Mouse (Mus musculus) olfactory bulb, adult 2 months (tissue): Measurements from ENCODE around the gene Snx6. TPM values are rescaled to one million over a fixed set of nuclear protein-coding genes. Genes with fewer than 3 reads are reported as not detected.
"Not testable (repeated sequence)": the region's sequence is repeated elsewhere in the genome, so short reads cannot be mapped to it uniquely, and the experiment has no call there.

ENCODE experiments used
- H3K27ac ChIP-seq: fragments of 200-500 bp; 2 replicates; pipeline ENCODE4 v1.5.1; 2012; ENCODE audit warnings: low read depth, low read length; ENCODE audit not compliant: insufficient read depth
- H3K4me1 ChIP-seq: fragments of 200-500 bp; 2 replicates; pipeline ENCODE4 v1.6.1; 2012; ENCODE audit warnings: low read length; ENCODE audit not compliant: control insufficient read depth, insufficient read depth
- H3K4me3 ChIP-seq: fragments of 200-500 bp; 2 replicates; pipeline ENCODE4 v1.5.1; 2012; ENCODE audit warnings: mild to moderate bottlenecking, low read depth, low read length, moderate library complexity; ENCODE audit not compliant: insufficient read depth
- CTCF ChIP-seq: fragments of 200-500 bp; IDR thresholded peaks from 2 replicates; pipeline ENCODE4 v1.5.1; 2012; ENCODE audit warnings: low read depth, mild to moderate bottlenecking, low read length, moderate library complexity; ENCODE audit not compliant: insufficient read depth
- POLR2A ChIP-seq: fragments of 200-500 bp; IDR thresholded peaks from 2 replicates; pipeline ENCODE4 v1.6.1; 2012; ENCODE audit warnings: mild to moderate bottlenecking, low read depth, low read length, moderate library complexity; ENCODE audit not compliant: insufficient read depth
- WGBS: fragments of 180-500 bp; shearing (Covaris S2); methylation state at CpG from one replicate; pipeline ENCODE4 v1.1.7; 2018; 5-methylcytosine and 5-hydroxymethylcytosine counted together
- polyA plus RNA-seq: library from polyadenylated mRNA; stranded (reverse); fragments of >200 nt; gene quantifications from 2 replicates; pipeline ENCODE4 v1.2.4, GENCODE M21; 2012; ENCODE audit warnings: low replicate concordance; ENCODE audit not compliant: missing spikeins, insufficient read depth, insufficient read length

Snx6 gene
- polyA plus RNA-seq = not detected in 2 replicates

DNA sequence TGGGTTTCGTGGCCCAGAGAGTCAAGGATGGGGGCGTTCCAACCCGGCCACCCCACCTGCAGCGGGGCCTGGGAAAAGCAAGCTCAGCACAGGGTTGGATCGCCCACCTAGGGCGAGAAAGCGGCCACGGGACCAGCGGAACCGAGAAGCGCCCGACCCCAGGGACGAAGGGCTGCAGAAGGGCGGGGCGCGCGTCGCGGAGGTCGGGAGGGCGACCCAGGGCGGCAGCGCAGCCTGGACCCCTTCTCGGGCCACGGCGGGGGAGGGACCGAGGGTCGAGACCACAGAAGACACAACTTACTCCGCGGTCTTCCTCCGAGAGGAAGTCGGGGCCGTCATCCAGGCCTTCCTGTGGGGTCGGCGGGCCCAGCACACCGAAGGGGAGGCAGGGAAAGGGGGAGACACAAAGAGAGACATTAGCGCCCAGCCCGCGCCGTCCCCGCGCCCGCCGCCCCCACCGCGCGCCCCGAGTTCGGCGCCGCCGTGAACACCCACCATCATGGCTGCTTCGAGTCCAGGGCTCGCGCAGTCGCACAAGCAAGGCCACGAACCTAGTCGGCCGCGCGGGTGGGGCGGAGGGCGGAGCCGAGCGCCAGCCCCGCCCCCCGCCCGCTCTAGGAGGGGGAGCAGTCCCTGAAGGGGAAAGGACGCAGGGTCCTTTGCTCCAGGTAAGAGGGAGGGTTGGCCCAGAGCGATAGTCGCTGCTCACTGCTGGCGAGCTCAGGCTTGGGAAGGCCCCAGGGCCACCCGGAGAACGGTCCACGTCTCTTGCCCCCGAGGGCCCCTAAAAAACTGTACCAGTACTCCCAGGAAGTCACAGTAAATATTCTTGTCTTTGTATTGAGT lies at the start of gene Snx6:
Gene Snx6, minus strand, starts transcription at position 551 of the 846 bp plus-strand sequence.
- TF ChIP-seq POLR2A (peak; percentile 60; the same call in 1 of the 2 replicates), CTCF (no peak)
- Histone ChIP-seq H3K4me3 (peak within 1 kb of the TSS; percentile 63), H3K4me1 (peaks cover 7% of the 10 kb centered on the region), H3K27ac (peak within 1 kb of the TSS; percentile 86)
- under 1% methylated on average over 76 of the region's 76 CpGs for WGBS

DNA sequence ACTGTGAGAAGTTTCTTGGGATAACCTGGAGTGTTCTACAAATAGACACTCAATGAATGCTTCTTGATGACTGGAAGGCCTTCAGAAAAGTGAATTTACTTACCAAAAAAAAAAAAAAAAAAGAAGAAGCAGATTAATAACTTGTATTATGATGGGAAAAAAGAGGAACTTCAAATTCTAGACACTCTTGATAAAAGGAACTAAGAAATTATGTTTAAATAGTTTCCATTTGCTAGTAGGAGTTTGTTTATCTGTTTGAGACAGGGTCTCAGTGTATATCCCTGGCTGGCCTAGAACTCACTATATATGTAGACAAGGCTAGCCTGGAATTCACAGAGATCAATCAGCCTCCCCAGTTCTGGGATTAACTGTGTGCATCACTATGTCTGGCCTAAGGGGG lies 48.9 kb upstream of the Snx6 start:
- Histone ChIP-seq H3K27ac (no peak overlapping the region), H3K4me3 (no peak overlapping the region), H3K4me1 (no peaks in the 10 kb centered on the region)
- TF ChIP-seq POLR2A (no peak), CTCF (no peak)

DNA sequence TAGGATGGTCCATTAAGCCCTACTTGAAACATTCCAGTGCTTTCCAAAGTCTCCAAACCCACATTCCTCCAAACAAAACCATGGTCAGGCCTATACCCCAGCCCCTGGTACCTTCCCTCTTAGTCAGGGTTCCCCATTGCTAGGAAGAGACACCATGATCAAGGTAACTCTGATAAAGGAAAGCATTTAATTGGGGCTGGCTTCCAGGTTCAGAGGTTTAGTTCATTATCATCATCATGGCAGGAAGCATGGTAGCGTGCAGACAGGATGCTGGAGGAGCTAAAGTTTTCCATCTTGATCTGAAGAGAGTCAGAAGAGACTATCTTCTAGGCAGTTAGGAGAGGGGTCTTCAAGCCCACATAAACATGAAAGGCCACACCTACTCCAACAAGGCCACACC lies 46.1 kb upstream of the Snx6 start:
- H3K27ac ChIP-seq = no peak overlapping the region
- TF ChIP-seq CTCF (no peak), POLR2A (no peak)
- no peak overlapping the region for H3K4me3 ChIP-seq
- H3K4me1 ChIP-seq = peaks cover under 1% of the 10 kb centered on the region; the same call in 1 of the 2 replicates
- WGBS = 100% methylated on average over 1 of the region's 1 CpGs

DNA sequence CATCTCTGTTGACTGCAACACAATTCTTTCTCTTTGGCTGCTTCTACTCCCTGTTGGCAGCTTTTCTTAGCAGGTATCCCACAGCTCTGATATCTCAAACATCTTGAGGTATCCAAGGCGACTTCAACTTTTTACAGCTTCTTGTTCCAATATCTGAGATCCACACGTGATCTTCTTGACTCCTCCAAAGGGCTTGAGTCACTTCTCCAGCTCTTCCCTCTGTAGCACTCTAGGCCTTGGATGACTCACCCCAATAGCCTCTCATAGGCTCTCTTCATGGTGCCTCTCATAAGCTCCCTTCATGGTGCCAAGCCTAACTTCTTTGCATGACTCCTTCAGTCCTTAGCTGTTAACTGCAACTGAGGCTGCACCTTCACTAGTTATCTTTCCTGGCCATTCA lies 44.3 kb upstream of the Snx6 start:
- H3K4me3 ChIP-seq = no peak overlapping the region
- 62% methylated on average over 2 of the region's 2 CpGs for WGBS

DNA sequence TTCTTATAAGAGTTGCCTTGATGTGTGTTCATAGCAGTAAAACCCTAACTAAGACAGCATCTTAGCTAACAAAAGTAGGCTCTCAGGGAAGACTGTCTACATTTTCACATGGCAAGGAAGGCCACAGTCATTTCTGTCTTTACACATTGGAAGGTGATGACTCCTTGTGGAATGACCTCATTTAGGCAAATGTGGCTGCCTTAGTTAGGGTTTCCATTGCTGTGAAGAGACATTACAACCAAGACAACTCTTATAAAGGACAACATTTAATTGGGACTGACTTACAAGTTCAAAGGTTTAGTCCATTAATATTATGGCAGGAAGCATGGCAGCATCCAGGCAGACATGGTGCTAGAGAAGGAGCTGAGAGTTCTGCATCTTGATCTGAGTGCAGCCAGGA lies 43.4 kb upstream of the Snx6 start:
- TF ChIP-seq CTCF = no peak
- no peak for TF ChIP-seq POLR2A
- H3K4me1 ChIP-seq = peaks cover 7% of the 10 kb centered on the region
- no peak overlapping the region for H3K4me3 ChIP-seq

More for the DNA sequence above, 44.3 kb upstream of the Snx6 start:
- Histone ChIP-seq H3K4me1 (peaks cover 5% of the 10 kb centered on the region; the same call in 1 of the 2 replicates), H3K27ac (no peak overlapping the region)
- no peak for TF ChIP-seq CTCF
- TF ChIP-seq POLR2A = no peak

DNA sequence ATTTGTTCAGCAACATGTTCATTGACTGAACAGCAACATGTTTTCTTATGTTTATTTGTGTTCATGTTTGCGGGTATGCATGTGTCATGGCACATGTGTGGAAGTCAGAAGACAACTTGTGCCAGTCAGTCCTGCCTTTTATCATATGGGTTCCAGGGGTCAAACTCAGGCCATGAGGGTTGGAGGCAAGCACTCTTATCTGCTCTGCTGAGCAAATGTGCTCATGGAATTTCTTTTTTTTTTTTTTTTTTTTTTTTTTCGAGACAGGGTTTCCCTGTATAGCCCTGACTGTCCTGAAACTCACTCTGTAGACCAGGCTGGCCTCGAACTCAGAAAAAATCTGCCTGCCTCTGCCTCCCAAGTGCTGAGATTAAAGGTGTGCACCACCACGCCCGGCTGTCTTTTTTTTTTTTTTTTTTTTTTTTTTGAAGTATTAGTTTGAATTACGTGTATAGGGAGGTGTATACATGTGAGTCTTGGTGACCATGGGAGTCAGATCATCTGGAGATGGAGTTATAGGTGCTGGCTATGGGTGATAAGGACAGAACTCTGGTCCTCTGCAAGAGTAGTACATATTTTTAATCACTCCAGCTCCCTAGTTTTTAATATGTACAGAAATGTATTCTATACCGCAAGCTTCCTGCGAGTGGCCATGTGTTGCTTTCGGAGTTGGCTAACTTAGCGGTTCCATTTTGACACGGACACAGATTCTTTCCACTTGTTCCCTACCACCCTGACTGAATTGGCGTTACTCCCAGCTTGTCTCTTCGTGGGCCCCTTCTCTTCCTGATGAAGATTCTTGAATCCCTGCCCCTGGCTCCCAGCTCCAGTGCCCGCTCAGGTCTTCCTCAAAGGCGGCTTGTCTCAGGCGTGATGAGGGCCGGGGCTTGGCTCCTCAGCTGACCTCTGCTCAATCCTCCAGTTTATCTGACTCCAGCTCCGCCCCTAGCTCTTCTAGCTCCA lies 40.4 kb upstream of the Snx6 start:
- Histone ChIP-seq H3K4me1 (peaks cover 8% of the 10 kb centered on the region), H3K4me3 (no peak overlapping the region), H3K27ac (peak overlapping the region; percentile 80)
- WGBS = 80% methylated on average over 18 of the region's 18 CpGs
- TF ChIP-seq POLR2A (no peak), CTCF (no peak)

More for the DNA sequence above, 43.4 kb upstream of the Snx6 start:
- H3K27ac ChIP-seq = no peak overlapping the region

DNA sequence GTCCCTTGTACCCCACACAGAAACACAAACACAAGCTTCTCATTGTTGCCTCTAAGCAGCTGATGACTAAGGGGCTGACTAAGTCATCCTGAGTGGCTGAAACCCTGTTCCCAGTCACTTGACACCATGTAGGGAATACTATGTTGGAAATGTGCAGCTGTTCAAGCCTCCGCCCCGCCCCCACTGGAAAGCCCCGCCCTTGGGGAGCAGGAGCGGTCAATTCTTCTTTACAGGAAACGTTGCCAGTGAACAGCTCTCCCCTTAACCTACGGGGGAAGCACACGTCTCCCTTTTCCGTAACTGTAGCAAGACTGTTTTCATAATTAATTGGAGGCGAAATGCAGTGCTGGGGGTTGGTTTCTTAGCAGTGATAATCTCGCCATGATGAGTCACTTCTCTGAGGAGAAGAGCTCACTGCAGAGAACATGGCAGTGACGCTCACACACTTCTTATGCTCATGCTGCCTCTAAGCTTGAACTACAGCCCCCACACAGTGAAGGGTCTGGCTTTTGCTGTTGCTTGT lies 39.5 kb upstream of the Snx6 start:
- peak overlapping the region; percentile 3 for H3K4me3 ChIP-seq
- TF ChIP-seq POLR2A = no peak
- TF ChIP-seq CTCF = no peak
- H3K27ac ChIP-seq = peak overlapping the region; percentile 80
- 4% methylated on average over 11 of the region's 11 CpGs for WGBS
- H3K4me1 ChIP-seq = peaks cover 8% of the 10 kb centered on the region

DNA sequence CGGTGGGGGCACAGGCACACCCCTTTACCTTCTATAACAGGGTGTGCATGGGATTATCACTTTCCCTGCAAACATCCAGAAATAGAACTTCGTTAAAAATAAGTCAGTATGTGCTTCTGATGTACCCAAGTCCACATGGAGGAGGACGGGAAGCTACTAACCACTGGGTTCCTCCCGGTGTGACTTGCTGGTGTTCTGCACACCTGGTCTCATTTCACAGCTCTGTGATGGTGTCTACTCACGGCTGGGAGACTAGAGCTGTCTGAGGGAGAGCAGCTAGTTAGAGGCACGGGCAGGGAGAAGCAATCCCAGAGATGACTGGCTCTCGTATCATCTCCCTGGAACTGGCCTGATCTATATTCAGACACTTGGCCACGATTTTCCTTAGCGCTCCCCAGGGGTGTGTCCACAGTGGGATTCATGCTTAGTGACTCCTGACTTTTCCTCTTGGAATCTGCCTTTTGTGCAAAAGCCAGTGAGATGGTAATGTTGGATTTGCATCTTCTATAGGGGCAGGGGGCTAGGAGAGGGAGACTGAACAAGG lies 38.4 kb upstream of the Snx6 start:
- H3K4me1 ChIP-seq = peaks cover 8% of the 10 kb centered on the region
- H3K4me3 ChIP-seq = no peak overlapping the region
- 40% methylated on average over 9 of the region's 9 CpGs for WGBS
- 0 out of 2 replicates have a peak overlapping the region, but pooled peaks have one; percentile 1 for H3K27ac ChIP-seq
- TF ChIP-seq POLR2A = no peak
- no peak for TF ChIP-seq CTCF

DNA sequence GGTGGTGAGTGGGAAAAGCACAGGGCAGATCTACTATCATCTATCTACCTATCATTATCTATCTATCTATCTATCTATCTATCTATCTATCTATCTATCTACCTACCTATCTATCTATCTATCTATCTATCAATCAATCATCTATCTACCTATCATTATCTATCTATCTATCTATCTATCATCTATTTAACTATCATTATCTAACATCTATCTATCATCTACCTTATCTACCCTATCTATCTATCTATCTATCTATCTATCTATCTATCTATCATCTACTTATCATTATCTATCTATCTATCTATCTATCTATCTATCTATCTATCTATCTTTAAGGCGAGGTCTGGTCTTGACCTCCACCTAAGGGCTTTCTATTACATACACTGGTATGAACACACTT lies 36.4 kb upstream of the Snx6 start:
- WGBS = 92% methylated on average over 1 of the region's 1 CpGs
- not testable (repeated sequence) for H3K27ac ChIP-seq, H3K4me3 ChIP-seq, H3K4me1 ChIP-seq
